Mouse (Mus musculus) brain, embryonic 14.5 days (tissue): ENCODE measurements around the gene Cirbp.

Experiments
- CTCF ChIP-seq: fragments of 200-500 bp; IDR thresholded peaks from 2 replicates; pipeline ENCODE4 v1.5.1; 2012; ENCODE audit warnings: inconsistent platforms, mild to moderate bottlenecking, moderate library complexity, borderline replicate concordance; ENCODE audit not compliant: insufficient read depth, insufficient read length; ENCODE audit errors: extremely low read depth
- POLR2A ChIP-seq: fragments of 200-500 bp; IDR thresholded peaks from 2 replicates; pipeline ENCODE4 v1.6.1; 2012; ENCODE audit warnings: mild to moderate bottlenecking, inconsistent platforms, borderline replicate concordance; ENCODE audit not compliant: poor library complexity, insufficient read depth, insufficient read length, severe bottlenecking; ENCODE audit errors: extremely low read depth

GRCm38 (mm10) chr10:80171252-80171651, 5.5 kb downstream of the Cirbp start:
- TF ChIP-seq POLR2A (no peak), CTCF (no peak)
